Mouse (Mus musculus): ENCODE results near the gene BC016579.

The BC016579 gene

GRCm38 (mm10) chr16:45658248-45658647, 4.4 kb upstream of the BC016579 start:
- Histone ChIP-seq H3K36me3 (ENCODE audit: control insufficient read depth, insufficient read depth, low read length, poor library complexity, severe bottlenecking) (no peaks in the 10 kb centered on the region), H3K27me3 (ENCODE audit: control insufficient read depth, insufficient read depth, low read length, poor library complexity, severe bottlenecking) (no peaks in the 10 kb centered on the region)

GRCm38 (mm10) chr16:45657574-45658159, 3.8 kb upstream of the BC016579 start:
- DNase-seq (ENCODE audit: low read depth, low spot score): no peak
- Histone ChIP-seq H3K27me3 (ENCODE audit: control insufficient read depth, insufficient read depth, low read length, poor library complexity, severe bottlenecking) (no peaks in the 10 kb centered on the region), H3K36me3 (ENCODE audit: control insufficient read depth, insufficient read depth, low read length, poor library complexity, severe bottlenecking) (no peaks in the 10 kb centered on the region)

More at GRCm38 (mm10) chr16:45658248-45658647, 4.4 kb upstream of the BC016579 start:
- DNase-seq (ENCODE audit: low read depth, low spot score): no peak

GRCm38 (mm10) chr16:45654465-45654864, 597 bp upstream of the BC016579 start:
- DNase-seq (ENCODE audit: low read depth, low spot score): no peak
- Histone ChIP-seq H3K27me3 (ENCODE audit: control insufficient read depth, insufficient read depth, low read length, poor library complexity, severe bottlenecking) (no peaks in the 10 kb centered on the region), H3K36me3 (ENCODE audit: control insufficient read depth, insufficient read depth, low read length, poor library complexity, severe bottlenecking) (no peaks in the 10 kb centered on the region)

- H3K27me3 ChIP-seq (ENCODE audit: control insufficient read depth, insufficient read depth, low read length, poor library complexity, severe bottlenecking): no peaks in the 10 kb centered on the region
- DNase-seq (ENCODE audit: low read depth, low spot score): no peak
- no peaks in the 10 kb centered on the region for H3K36me3 ChIP-seq (ENCODE audit: control insufficient read depth, insufficient read depth, low read length, poor library complexity, severe bottlenecking)
Measured at GRCm38 (mm10) chr16:45653009-45653933, 597 bp downstream of the BC016579 start.

- DNase-seq (ENCODE audit: low read depth, low spot score): no peak
- Histone ChIP-seq H3K36me3 (ENCODE audit: control insufficient read depth, insufficient read depth, low read length, poor library complexity, severe bottlenecking) (no peaks in the 10 kb centered on the region), H3K27me3 (ENCODE audit: control insufficient read depth, insufficient read depth, low read length, poor library complexity, severe bottlenecking) (no peaks in the 10 kb centered on the region)
Measured at GRCm38 (mm10) chr16:45651497-45651896, 2.4 kb downstream of the BC016579 start.

- no peak for DNase-seq (ENCODE audit: low read depth, low spot score)
- no peaks in the 10 kb centered on the region for H3K27me3 ChIP-seq (ENCODE audit: control insufficient read depth, insufficient read depth, low read length, poor library complexity, severe bottlenecking)
- H3K36me3 ChIP-seq (ENCODE audit: control insufficient read depth, insufficient read depth, low read length, poor library complexity, severe bottlenecking): no peaks in the 10 kb centered on the region
Measured at GRCm38 (mm10) chr16:45644380-45644779, 9.5 kb downstream of the BC016579 start.

GRCm38 (mm10) chr16:45643944-45644343, 9.9 kb downstream of the BC016579 start:
- H3K27me3 ChIP-seq (ENCODE audit: control insufficient read depth, insufficient read depth, low read length, poor library complexity, severe bottlenecking): no peaks in the 10 kb centered on the region
- no peaks in the 10 kb centered on the region for H3K36me3 ChIP-seq (ENCODE audit: control insufficient read depth, insufficient read depth, low read length, poor library complexity, severe bottlenecking)
- DNase-seq (ENCODE audit: low read depth, low spot score): no peak

- Histone ChIP-seq H3K27me3 (ENCODE audit: control insufficient read depth, insufficient read depth, low read length, poor library complexity, severe bottlenecking) (no peaks in the 10 kb centered on the region), H3K36me3 (ENCODE audit: control insufficient read depth, insufficient read depth, low read length, poor library complexity, severe bottlenecking) (no peaks in the 10 kb centered on the region)
- DNase-seq (ENCODE audit: low read depth, low spot score): no peak
Measured at GRCm38 (mm10) chr16:45641301-45641700, 12.6 kb downstream of the BC016579 start.

GRCm38 (mm10) chr16:45640070-45640762, 13.7 kb downstream of the BC016579 start:
- DNase-seq (ENCODE audit: low read depth, low spot score): no peak
- H3K36me3 ChIP-seq (ENCODE audit: control insufficient read depth, insufficient read depth, low read length, poor library complexity, severe bottlenecking): no peaks in the 10 kb centered on the region
- H3K27me3 ChIP-seq (ENCODE audit: control insufficient read depth, insufficient read depth, low read length, poor library complexity, severe bottlenecking): no peaks in the 10 kb centered on the region

- no peaks in the 10 kb centered on the region for H3K36me3 ChIP-seq (ENCODE audit: control insufficient read depth, insufficient read depth, low read length, poor library complexity, severe bottlenecking)
- DNase-seq (ENCODE audit: low read depth, low spot score): no peak
- H3K27me3 ChIP-seq (ENCODE audit: control insufficient read depth, insufficient read depth, low read length, poor library complexity, severe bottlenecking): no peaks in the 10 kb centered on the region
Measured at GRCm38 (mm10) chr16:45635826-45636225, 18.0 kb downstream of the BC016579 start.

GRCm38 (mm10) chr16:45632420-45632819, 21.4 kb downstream of the BC016579 start:
- no peaks in the 10 kb centered on the region for H3K27me3 ChIP-seq (ENCODE audit: control insufficient read depth, insufficient read depth, low read length, poor library complexity, severe bottlenecking)
- no peaks in the 10 kb centered on the region for H3K36me3 ChIP-seq (ENCODE audit: control insufficient read depth, insufficient read depth, low read length, poor library complexity, severe bottlenecking)
- DNase-seq (ENCODE audit: low read depth, low spot score): no peak

GRCm38 (mm10) chr16:45630347-45630960, 23.4 kb downstream of the BC016579 start:
- H3K36me3 ChIP-seq (ENCODE audit: control insufficient read depth, insufficient read depth, low read length, poor library complexity, severe bottlenecking): no peaks in the 10 kb centered on the region
- DNase-seq (ENCODE audit: low read depth, low spot score): peak; percentile 84
- no peaks in the 10 kb centered on the region for H3K27me3 ChIP-seq (ENCODE audit: control insufficient read depth, insufficient read depth, low read length, poor library complexity, severe bottlenecking)

GRCm38 (mm10) chr16:45629497-45630105, 24.3 kb downstream of the BC016579 start:
- no peaks in the 10 kb centered on the region for H3K36me3 ChIP-seq (ENCODE audit: control insufficient read depth, insufficient read depth, low read length, poor library complexity, severe bottlenecking)
- no peak for DNase-seq (ENCODE audit: low read depth, low spot score)
- no peaks in the 10 kb centered on the region for H3K27me3 ChIP-seq (ENCODE audit: control insufficient read depth, insufficient read depth, low read length, poor library complexity, severe bottlenecking)

- H3K27me3 ChIP-seq (ENCODE audit: control insufficient read depth, insufficient read depth, low read length, poor library complexity, severe bottlenecking): no peaks in the 10 kb centered on the region
- H3K36me3 ChIP-seq (ENCODE audit: control insufficient read depth, insufficient read depth, low read length, poor library complexity, severe bottlenecking): no peaks in the 10 kb centered on the region
- no peak for DNase-seq (ENCODE audit: low read depth, low spot score)
Measured at GRCm38 (mm10) chr16:45625342-45625741, 28.5 kb downstream of the BC016579 start.
